In genomic region chr3:123024496-123025234, GRCm38 (mm10) we compare ENCODE assay signal across 25 mouse cellular contexts. TPM values are rescaled to one million over a fixed set of nuclear protein-coding genes. Genes with fewer than 3 reads are reported as not detected.
A peak's percentile ranks its signal among the peaks of the same experiment; 100 is the strongest.
DNase-seq lines count a peak whose midpoint lies in the region; ATAC-seq and TF ChIP-seq lines count a peak whose summit lies in the region.
"Had no signal": no experiment of that assay in that cellular context is flagged by ENCODE, and none has a peak within 500 bp of the region (broad histone marks: within the 10 kb centered on the region; RNA-seq: fewer than 3 reads in every experiment).

No protein-coding gene starts in this region.

- TF ChIP-seq EP300 in stomach, postnatal 0 days (optimal IDR thresholded peaks at IDR 0.05), result peak; percentile 27

- no peaks in the 10 kb centered on the region for H3K36me3 ChIP-seq in stomach, embryonic 15.5 days
- no peaks in the 10 kb centered on the region for H3K36me3 ChIP-seq in stomach, postnatal 0 days (ENCODE audit: control insufficient read depth, insufficient read depth, low read length)
- H3K36me3 ChIP-seq in thymus, adult 2 months (ENCODE audit: control insufficient read depth, insufficient read depth, low read length), result no peaks in the 10 kb centered on the region
- H3K36me3 ChIP-seq: embryonic facial prominence, embryonic 13.5 days; embryonic facial prominence, embryonic 15.5 days; forebrain, embryonic 15.5 days had no signal

- no peak overlapping the region for H3K4me2 ChIP-seq in stomach, embryonic 15.5 days
- no peak overlapping the region for H3K4me2 ChIP-seq in stomach, postnatal 0 days (replicated peaks; ENCODE audit: low read depth)
- H3K4me2 ChIP-seq: embryonic facial prominence, embryonic 13.5 days; embryonic facial prominence, embryonic 15.5 days; forebrain, embryonic 13.5 days; forebrain, embryonic 15.5 days had no signal

- no peak overlapping the region for H3K9ac ChIP-seq in stomach, embryonic 15.5 days
- no peak overlapping the region for H3K9ac ChIP-seq in stomach, postnatal 0 days (ENCODE audit: low read length)
- H3K9ac ChIP-seq: embryonic facial prominence, embryonic 13.5 days; embryonic facial prominence, embryonic 15.5 days; forebrain, embryonic 13.5 days; forebrain, embryonic 15.5 days; forebrain, postnatal 0 days had no signal

- H3K27ac ChIP-seq in stomach, embryonic 15.5 days, result peak overlapping the region; percentile 38
- peak overlapping the region; percentile 65 for H3K27ac ChIP-seq in stomach, postnatal 0 days (replicated peaks)
- no peak overlapping the region for H3K27ac ChIP-seq in thymus, adult 2 months (ENCODE audit: control insufficient read depth, insufficient read depth, low read length)
- H3K27ac ChIP-seq: embryonic facial prominence, embryonic 13.5 days; embryonic facial prominence, embryonic 15.5 days; forebrain, embryonic 13.5 days; forebrain, embryonic 15.5 days had no signal

- 68% methylated on average over 9 of the region's 9 CpGs for WGBS in stomach, embryonic 15.5 days
- 61% methylated on average over 9 of the region's 9 CpGs for WGBS in stomach, postnatal 0 days
- 70% methylated on average over 9 of the region's 9 CpGs for WGBS in thymus, adult 2 months

- H3K9me3 ChIP-seq in stomach, embryonic 15.5 days, result no peaks in the 10 kb centered on the region
- H3K9me3 ChIP-seq in stomach, postnatal 0 days (ENCODE audit: control insufficient read depth, low read length), result no peaks in the 10 kb centered on the region
- H3K9me3 ChIP-seq: embryonic facial prominence, embryonic 13.5 days; embryonic facial prominence, embryonic 15.5 days; forebrain, embryonic 13.5 days; forebrain, embryonic 15.5 days had no signal

- H3K4me3 ChIP-seq in stomach, embryonic 15.5 days (replicated peaks), result no peak overlapping the region
- H3K4me3 ChIP-seq in stomach, postnatal 0 days (ENCODE audit: low read depth, low read length), result no peak overlapping the region
- H3K4me3 ChIP-seq in thymus, adult 2 months (ENCODE audit: control insufficient read depth, insufficient read depth, low read length), result no peak overlapping the region
- H3K4me3 ChIP-seq: embryonic facial prominence, embryonic 13.5 days; embryonic facial prominence, embryonic 15.5 days; erythroblast, embryonic 14.5 days; forebrain, embryonic 13.5 days; forebrain, embryonic 15.5 days had no signal

- no peaks in the 10 kb centered on the region for H3K27me3 ChIP-seq in stomach, embryonic 15.5 days (replicated peaks)
- H3K27me3 ChIP-seq in stomach, postnatal 0 days (ENCODE audit: control insufficient read depth, insufficient read depth, low read length), result no peaks in the 10 kb centered on the region
- H3K27me3 ChIP-seq in thymus, adult 2 months (ENCODE audit: control insufficient read depth, insufficient read depth, low read length), result no peaks in the 10 kb centered on the region
- H3K27me3 ChIP-seq: embryonic facial prominence, embryonic 13.5 days; embryonic facial prominence, embryonic 15.5 days; forebrain, embryonic 13.5 days; forebrain, embryonic 15.5 days; Patski had no signal

- ATAC-seq in stomach, embryonic 15.5 days (ENCODE audit: insufficient read depth, low FRiP score, low read depth), result no peak
- ATAC-seq in stomach, postnatal 0 days (ENCODE audit: low FRiP score, low TSS enrichment), result no peak
- ATAC-seq: forebrain, embryonic 13.5 days; forebrain, embryonic 15.5 days; forebrain, postnatal 0 days; Patski had no signal

- H3K4me1 ChIP-seq in stomach, embryonic 15.5 days, result no peaks in the 10 kb centered on the region
- H3K4me1 ChIP-seq in stomach, postnatal 0 days (replicated peaks; ENCODE audit: control insufficient read depth, insufficient read depth), result no peaks in the 10 kb centered on the region
- no peaks in the 10 kb centered on the region for H3K4me1 ChIP-seq in thymus, adult 2 months (replicated peaks; ENCODE audit: control insufficient read depth, insufficient read depth, low read length)
- H3K4me1 ChIP-seq: embryonic facial prominence, embryonic 13.5 days; embryonic facial prominence, embryonic 15.5 days; forebrain, embryonic 13.5 days; forebrain, embryonic 15.5 days had no signal

- no peak for TF ChIP-seq CTCF in stomach, postnatal 0 days (IDR thresholded peaks at IDR 0.05; ENCODE audit: low read depth)
- no peak for TF ChIP-seq CTCF in thymus, adult 2 months (IDR thresholded peaks at IDR 0.05; ENCODE audit: borderline replicate concordance, control insufficient read depth, extremely low read depth, insufficient read depth, low read length, poor library complexity)

- TF ChIP-seq POLR2A in thymus, adult 2 months (IDR thresholded peaks at IDR 0.05; ENCODE audit: control insufficient read depth, extremely low read depth, insufficient read depth, low read length, poor library complexity), result no peak

- DNase-seq in fat pad, adult 2 months (ENCODE audit: extremely low read depth, low read depth, low spot score), result peak; percentile 92
- DNase-seq in gonadal fat pad, adult 2 months (ENCODE audit: low read depth), result peak; percentile 89
- DNase-seq in stomach, postnatal 0 days (ENCODE audit: low spot score), result no peak
- DNase-seq in spleen, postnatal 10 days (ENCODE audit: low spot score in 2 of 2), result no peak
- no peak for DNase-seq in thymus, adult 2 months
- DNase-seq in T-cell, adult 2 months (ENCODE audit: low spot score), result no peak
- DNase-seq: adrenal gland, adult 2 months; adrenal gland, postnatal 10 days; adrenal gland, postnatal 25 days; cerebellum, adult 11 months; cerebellum, adult 18-20 months; cerebellum, adult 8-10 months; cerebellum, adult 9-11 months; cerebellum, postnatal 14 days; cerebellum, postnatal 36 days; embryo, embryonic 11 days; forebrain, postnatal 0 days had no signal

RNA-seq across cellular contexts. Expression of gene Myoz2, which starts 10.2 kb away (rescaled TPM):
- polyA plus RNA-seq in gonadal fat pad, adult 2 months (2012; rRNA removed), result 0.15 TPM in 1 of 2 replicates, not detected in the other
- 0.95 and 1.2 TPM in 2 replicates for polyA plus RNA-seq in stomach, embryonic 15.5 days (2015; fragmentation: Nextera tagmentation; extraction: Ambion mirVana)
- 1.1 and 1.2 TPM in 2 replicates for polyA plus RNA-seq in stomach, postnatal 0 days (2015; fragmentation: Nextera tagmentation; extraction: Ambion mirVana)
- polyA plus RNA-seq in thymus, adult 2 months (2012; rRNA removed), result 1.5 and 13.5 TPM in 2 replicates
- polyA plus RNA-seq: adrenal gland, adult 2 months; erythroblast, embryonic 14.5 days; forebrain, embryonic 11.5 days; forebrain, embryonic 13.5 days; forebrain, embryonic 15.5 days; forebrain, postnatal 0 days had no signal

RNA-seq across cellular contexts. Expression of gene Usp53, which starts 40.4 kb away (rescaled TPM):
- polyA plus RNA-seq in gonadal fat pad, adult 2 months (2012; rRNA removed), result 6.3 and 8.5 TPM in 2 replicates
- 15.2 and 18.7 TPM in 2 replicates for polyA plus RNA-seq in stomach, embryonic 15.5 days (2015; fragmentation: Nextera tagmentation; extraction: Ambion mirVana)
- polyA plus RNA-seq in stomach, postnatal 0 days (2015; fragmentation: Nextera tagmentation; extraction: Ambion mirVana), result 24.2 and 27.8 TPM in 2 replicates
- 1.4 and 2.3 TPM in 2 replicates for polyA plus RNA-seq in thymus, adult 2 months (2012; rRNA removed)

Comparison
In these comparisons a context has a peak if more than half of its experiments do, and no peak if none do; other contexts are left out.
1. DNase-seq: peak in fat pad, adult 2 months (single experiment) and gonadal fat pad, adult 2 months (single experiment); none in stomach, postnatal 0 days (single experiment), spleen, postnatal 10 days (0 of 2), thymus, adult 2 months (single experiment) and T-cell, adult 2 months (single experiment).